Mouse (Mus musculus) stomach, embryonic 16.5 days (tissue): ENCODE results near the gene Rpl36a-ps1. TPM values are rescaled to one million over a fixed set of nuclear protein-coding genes. Genes with fewer than 3 reads are reported as not detected.
A peak's percentile ranks its signal among the peaks of the same experiment; 100 is the strongest.

Experiments
- ATAC-seq: fragments of 200-750 bp; cut with Nextera tagmentation; 2 replicates; pipeline ENCODE4 v1.8.0; 2017; ENCODE audit warnings: moderate number of reproducible peaks, moderate TSS enrichment; ENCODE audit not compliant: insufficient read depth, low FRiP score
- H3K27ac ChIP-seq: fragments of 300-500 bp; sonication (generic); 2 replicates; pipeline ENCODE4 v1.5.1; 2014; ENCODE audit warnings: low read length
- H3K27me3 ChIP-seq: fragments of 300-500 bp; sonication (generic); 2 replicates; pipeline ENCODE4 v1.6.1; 2014; ENCODE audit warnings: low read length, control low read depth, mixed read lengths; ENCODE audit not compliant: control insufficient read depth, insufficient read depth
- H3K36me3 ChIP-seq: fragments of 300-500 bp; sonication (generic); 2 replicates; pipeline ENCODE4 v1.6.1; 2014; ENCODE audit warnings: low read length; ENCODE audit not compliant: control insufficient read depth, insufficient read depth
- H3K4me1 ChIP-seq: fragments of 300-500 bp; sonication (generic); 2 replicates; pipeline ENCODE4 v1.6.1; 2014; ENCODE audit warnings: low read length, control low read depth, mixed read lengths; ENCODE audit not compliant: control insufficient read depth, insufficient read depth
- H3K4me2 ChIP-seq: fragments of 300-500 bp; sonication (generic); 2 replicates; pipeline ENCODE4 v1.6.1; 2014; ENCODE audit warnings: low read depth, low read length, mixed read lengths
- H3K4me3 ChIP-seq: fragments of 300-500 bp; sonication (generic); replicated peaks from 2 replicates; pipeline ENCODE4 v1.5.1; 2014; ENCODE audit warnings: mild to moderate bottlenecking, low read length
- H3K9ac ChIP-seq: fragments of 300-500 bp; sonication (generic); 2 replicates; pipeline ENCODE4 v1.6.1; 2014; ENCODE audit warnings: low read length
- H3K9me3 ChIP-seq: fragments of 300-500 bp; sonication (generic); replicated peaks from 2 replicates; pipeline ENCODE4 v1.6.1; 2016; ENCODE audit warnings: low read length, control low read depth; ENCODE audit not compliant: control insufficient read depth
- WGBS: fragments of 180-500 bp; shearing (Covaris S2); extraction: QIAGEN DNeasy Blood & Tissue Kit; methylation state at CpG from one replicate; pipeline ENCODE4 v1.1.7; 2014; 5-methylcytosine and 5-hydroxymethylcytosine counted together
- polyA plus RNA-seq: library from polyadenylated mRNA; unstranded; fragments of >200 nt; fragmentation: Nextera tagmentation; extraction: Ambion mirVana; gene quantifications from 2 replicates; pipeline ENCODE4 v1.2.1, GENCODE M21; 2015

Gene Rpl36a-ps1
- polyA plus RNA-seq, 1 experiment from 2014 or later: 0.79 TPM

GRCm38 (mm10) chr14:98971921-98972320 is 22.2 kb downstream of the Rpl36a-ps1 start:
- WGBS: 18% methylated on average over 4 of the region's 4 CpGs
- Histone ChIP-seq H3K4me2 (no peak overlapping the region), H3K4me3 (no peak overlapping the region), H3K27ac (no peak overlapping the region), H3K9me3 (no peaks in the 10 kb centered on the region), H3K9ac (no peak overlapping the region), H3K4me1 (0 out of 2 replicates have a peak, but pooled peaks cover 2% of the 10 kb centered on the region), H3K36me3 (no peaks in the 10 kb centered on the region), H3K27me3 (no peaks in the 10 kb centered on the region)
- no peak for ATAC-seq

DNA sequence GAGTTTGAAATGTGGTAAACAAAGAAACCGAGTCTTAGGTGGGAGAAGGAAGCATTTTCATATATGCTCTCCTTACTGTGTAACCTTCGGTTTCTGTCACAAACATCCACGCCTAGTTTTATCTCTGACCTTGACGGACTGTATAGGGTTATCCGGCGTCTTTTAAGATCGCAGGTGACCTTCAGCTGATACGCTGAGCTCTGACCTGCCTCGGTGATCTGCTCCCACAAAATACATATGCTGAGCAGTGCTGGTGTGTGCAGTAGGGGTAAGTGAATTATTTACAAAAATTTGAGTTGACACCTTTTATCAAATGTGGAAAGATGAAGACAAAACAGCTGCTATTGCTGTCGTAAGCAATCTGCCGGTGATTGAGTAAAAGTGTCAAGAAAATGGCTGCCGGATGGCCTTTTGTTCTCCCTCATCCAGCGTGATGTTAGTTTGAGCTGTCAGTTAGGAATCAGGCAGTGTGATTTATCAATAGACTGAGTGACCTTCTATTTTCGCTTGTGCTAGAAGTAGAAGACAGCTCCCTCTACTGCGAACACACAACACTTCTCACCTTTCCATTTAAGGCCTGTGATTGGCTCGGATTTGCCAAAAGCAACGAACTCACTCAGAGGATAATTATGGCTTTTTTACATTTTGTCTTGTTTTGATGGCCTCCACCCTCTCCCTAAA is 35.0 kb downstream of the Rpl36a-ps1 start:
- Histone ChIP-seq H3K4me3 (peak overlapping the region; percentile 23), H3K4me2 (peak overlapping the region; percentile 41)

DNA sequence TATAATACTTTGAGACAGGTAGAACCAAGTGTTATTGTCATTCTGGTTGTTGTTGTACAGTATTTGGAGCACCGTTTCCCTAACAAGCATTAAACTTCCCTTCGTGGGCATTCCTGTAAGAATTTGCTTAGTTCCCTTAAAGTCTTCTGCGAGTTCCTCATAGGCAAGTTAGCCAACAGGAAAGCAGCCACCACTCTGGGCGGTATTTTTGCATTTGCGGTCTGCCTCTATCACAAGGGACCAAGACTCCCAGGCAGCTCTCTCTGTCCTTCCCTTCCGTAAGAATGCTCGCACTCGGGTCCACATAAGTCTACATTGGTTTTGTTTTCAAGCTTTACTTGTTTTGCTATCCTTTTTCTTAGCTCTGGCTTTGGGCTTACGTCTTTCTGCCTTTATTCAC is 37.3 kb downstream of the Rpl36a-ps1 start:
- H3K4me1 ChIP-seq: no peaks in the 10 kb centered on the region; the same call in 1 of the 2 replicates
- H3K4me3 ChIP-seq: no peak overlapping the region
- H3K27me3 ChIP-seq: no peaks in the 10 kb centered on the region
- no peaks in the 10 kb centered on the region for H3K36me3 ChIP-seq
- no peak for ATAC-seq
- 89% methylated on average over 9 of the region's 9 CpGs for WGBS
- no peak overlapping the region for H3K4me2 ChIP-seq
- no peak overlapping the region for H3K9ac ChIP-seq
- H3K9me3 ChIP-seq: no peaks in the 10 kb centered on the region
- H3K27ac ChIP-seq: no peak overlapping the region

More for the DNA sequence above, 35.0 kb downstream of the Rpl36a-ps1 start:
- Histone ChIP-seq H3K27ac (no peak overlapping the region), H3K9me3 (no peaks in the 10 kb centered on the region), H3K4me1 (no peaks in the 10 kb centered on the region; the same call in 1 of the 2 replicates), H3K36me3 (no peaks in the 10 kb centered on the region), H3K27me3 (no peaks in the 10 kb centered on the region), H3K9ac (no peak overlapping the region)
- 22% methylated on average over 17 of the region's 17 CpGs for WGBS
- no peak for ATAC-seq

DNA sequence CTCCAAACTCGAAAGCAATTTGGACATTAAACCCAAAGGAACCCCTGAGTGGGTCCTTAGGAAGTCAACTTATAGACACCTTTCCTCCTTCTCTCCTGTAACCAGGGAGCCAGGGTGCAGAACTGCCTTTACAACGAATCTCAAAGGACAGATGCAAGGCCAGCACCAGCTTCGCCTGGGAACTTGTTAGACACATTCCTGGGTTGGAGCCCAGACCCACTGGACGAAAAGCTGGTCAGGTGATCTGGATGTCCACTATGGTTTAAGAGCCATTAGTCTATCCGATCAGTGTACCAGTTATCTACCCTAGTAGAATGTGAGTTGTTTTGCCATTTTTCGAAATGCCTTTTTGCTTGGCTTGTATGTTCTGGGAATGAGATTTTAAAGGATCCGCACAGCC is 41.7 kb downstream of the Rpl36a-ps1 start:
- Histone ChIP-seq H3K9me3 (no peaks in the 10 kb centered on the region), H3K4me3 (no peak overlapping the region), H3K27me3 (no peaks in the 10 kb centered on the region), H3K36me3 (no peaks in the 10 kb centered on the region), H3K4me1 (no peaks in the 10 kb centered on the region), H3K4me2 (no peak overlapping the region), H3K9ac (no peak overlapping the region), H3K27ac (no peak overlapping the region)
- 79% methylated on average over 7 of the region's 7 CpGs for WGBS
- no peak for ATAC-seq

- Histone ChIP-seq H3K36me3 (no peaks in the 10 kb centered on the region), H3K27me3 (no peaks in the 10 kb centered on the region), H3K4me1 (no peaks in the 10 kb centered on the region), H3K9ac (no peak overlapping the region), H3K4me3 (no peak overlapping the region), H3K4me2 (no peak overlapping the region), H3K9me3 (no peaks in the 10 kb centered on the region), H3K27ac (no peak overlapping the region)
- WGBS: 70% methylated on average over 4 of the region's 4 CpGs
- ATAC-seq: no peak
Observed at GRCm38 (mm10) chr14:98951626-98952290, 42.4 kb downstream of the Rpl36a-ps1 start.

Other genes with a start within 250 kb of the Rpl36a-ps1 start
- gene Mzt1, start 51.8 kb upstream of the Rpl36a-ps1 start, polyA plus RNA-seq: 66.6 and 67.8 TPM in 2 replicates
- 49.5 and 53.5 TPM in 2 replicates for gene Bora, start 51.9 kb upstream of the Rpl36a-ps1 start, polyA plus RNA-seq
- gene Pibf1, start 105.1 kb upstream of the Rpl36a-ps1 start, polyA plus RNA-seq: 13.7 and 14.8 TPM in 2 replicates
- gene Dis3, start 105.5 kb upstream of the Rpl36a-ps1 start, polyA plus RNA-seq: 22.7 and 24.7 TPM in 2 replicates